Mouse (Mus musculus) right cerebral cortex, postnatal 4 days (tissue): ENCODE measurements at regions not wholly inside any gene's neighbourhood (a gene's known extent, or its start where the extent isn't known, plus 50 kb on each side); places are given as distances from the start of the nearest gene placed in this dataset.
"Not testable (repeated sequence)": the region's sequence is repeated elsewhere in the genome, so short reads cannot be mapped to it uniquely, and the experiment has no call there.

ENCODE experiments used
- DNase-seq: peaks from one replicate; pipeline ENCODE4 v3.0.0-alpha.2; 2022

DNA sequence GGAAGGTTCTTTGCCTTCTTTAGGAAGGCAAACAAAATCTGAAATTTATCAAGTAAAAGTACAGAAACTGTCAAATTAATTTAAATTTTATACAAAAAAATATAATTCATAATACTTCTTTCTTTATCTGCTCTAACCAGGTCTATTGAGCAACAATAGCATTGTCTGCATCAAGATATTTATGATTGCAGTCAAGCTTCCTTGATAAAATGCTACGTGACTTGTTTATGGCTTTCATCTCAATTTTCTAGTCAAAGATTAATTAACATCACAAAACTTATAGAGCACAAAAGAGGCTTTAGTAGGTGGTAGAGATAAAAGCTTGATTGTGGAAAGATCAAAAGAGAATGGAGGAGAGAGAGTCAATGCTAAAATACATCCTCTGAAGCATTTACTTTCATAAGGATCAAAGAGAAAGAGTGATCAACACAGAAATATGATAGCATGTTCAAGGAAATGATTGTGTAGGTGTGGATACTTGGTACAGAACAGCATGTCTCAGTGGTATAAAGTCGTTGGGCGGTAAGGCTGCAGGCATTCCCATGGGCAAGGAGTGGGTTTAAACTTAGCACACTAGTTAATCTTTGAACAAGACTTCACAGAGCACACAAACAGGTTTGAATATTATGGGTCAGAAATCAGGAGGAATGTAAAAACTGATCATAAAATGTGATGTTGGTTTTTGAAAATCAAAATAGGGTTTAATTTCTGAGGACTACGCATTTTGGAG, 164.3 kb upstream of the Speer4f2 start:
- no peak for DNase-seq

DNA sequence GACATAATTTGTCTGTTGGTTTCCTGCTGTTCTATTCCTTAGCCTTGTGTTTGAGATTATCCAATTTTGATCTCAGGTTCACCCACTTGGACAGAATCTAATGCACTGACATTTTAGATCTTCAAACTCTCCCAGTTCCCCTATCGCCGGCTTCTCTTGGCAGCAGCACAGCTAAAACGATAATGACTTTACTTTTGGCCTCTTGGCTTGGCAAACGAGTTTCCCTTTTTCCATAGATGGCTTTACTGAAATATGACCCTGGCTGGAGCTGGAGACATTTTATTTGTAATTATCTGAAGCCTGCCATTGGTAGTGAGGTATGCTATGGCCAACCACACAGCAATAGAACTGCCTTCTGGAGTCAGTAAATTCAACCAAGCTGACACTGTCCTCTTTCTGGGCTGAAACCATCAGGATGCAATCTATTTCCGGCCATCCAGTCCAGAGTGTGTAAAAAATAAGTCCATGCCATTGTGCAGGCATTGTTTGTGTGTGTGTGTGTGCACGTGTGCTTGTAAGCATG, 162.2 kb upstream of the Speer4f2 start:
- no peak for DNase-seq

DNA sequence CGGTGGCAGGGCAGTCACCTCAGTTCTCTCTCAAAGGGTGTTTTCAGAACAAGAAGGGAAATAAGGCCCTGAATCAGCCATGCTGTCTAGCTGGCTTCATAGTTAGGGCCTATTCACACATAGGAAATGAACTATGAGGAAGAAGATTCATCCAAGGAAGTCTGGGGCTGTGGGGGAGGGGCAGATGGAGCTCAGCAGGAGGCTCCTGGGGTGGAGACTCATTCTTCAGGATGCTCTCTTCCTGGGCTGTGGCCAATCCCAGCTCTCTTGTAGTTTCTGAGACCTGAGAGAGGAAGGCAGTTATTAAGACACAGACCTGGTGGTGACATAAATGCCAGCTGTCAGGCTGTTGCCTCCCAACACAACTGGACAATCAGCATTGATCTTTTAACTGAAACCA, 149.4 kb upstream of the Speer4f2 start:
- DNase-seq, result not testable (repeated sequence)

DNA sequence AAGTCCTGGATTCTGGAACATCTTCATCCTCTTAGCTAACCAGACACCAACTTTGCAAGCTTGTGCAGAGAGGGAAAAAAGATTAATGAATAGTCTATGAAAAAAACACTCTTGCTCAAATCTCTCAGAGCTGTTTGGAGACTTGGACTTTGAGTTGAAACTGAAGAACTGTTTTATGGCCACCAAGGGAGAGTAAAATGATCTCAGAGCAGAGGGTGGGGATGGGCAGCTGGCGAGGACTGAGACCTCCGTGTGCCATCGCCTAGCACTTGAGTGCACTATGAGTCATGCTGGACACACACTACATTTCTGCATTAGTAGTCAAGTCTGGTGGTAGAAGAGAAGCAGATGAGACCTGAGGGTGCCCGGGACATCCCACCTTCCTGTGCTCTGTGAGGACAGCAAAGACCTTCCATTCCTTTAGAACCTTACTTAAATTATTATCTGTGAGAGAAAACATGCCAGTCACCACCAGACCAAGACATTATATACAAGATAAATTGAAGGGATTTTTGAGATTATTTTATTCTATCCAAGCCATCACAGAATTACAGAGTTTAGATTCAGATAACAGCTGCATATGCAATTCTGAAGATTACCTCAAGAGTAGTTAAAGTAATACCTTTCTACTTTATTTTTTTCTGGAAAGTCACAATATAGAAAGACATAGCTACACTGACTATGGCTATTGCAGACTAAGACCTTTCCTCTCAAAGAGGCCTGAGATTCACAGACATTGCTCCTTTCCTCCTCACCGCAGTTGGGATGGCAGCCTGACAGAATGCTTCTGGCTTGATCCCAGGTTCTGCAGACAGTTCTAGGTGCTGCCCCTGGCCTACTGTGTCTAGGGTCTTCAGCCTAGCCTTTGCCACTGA, 125.0 kb upstream of the Speer4f2 start:
- DNase-seq, result no peak

DNA sequence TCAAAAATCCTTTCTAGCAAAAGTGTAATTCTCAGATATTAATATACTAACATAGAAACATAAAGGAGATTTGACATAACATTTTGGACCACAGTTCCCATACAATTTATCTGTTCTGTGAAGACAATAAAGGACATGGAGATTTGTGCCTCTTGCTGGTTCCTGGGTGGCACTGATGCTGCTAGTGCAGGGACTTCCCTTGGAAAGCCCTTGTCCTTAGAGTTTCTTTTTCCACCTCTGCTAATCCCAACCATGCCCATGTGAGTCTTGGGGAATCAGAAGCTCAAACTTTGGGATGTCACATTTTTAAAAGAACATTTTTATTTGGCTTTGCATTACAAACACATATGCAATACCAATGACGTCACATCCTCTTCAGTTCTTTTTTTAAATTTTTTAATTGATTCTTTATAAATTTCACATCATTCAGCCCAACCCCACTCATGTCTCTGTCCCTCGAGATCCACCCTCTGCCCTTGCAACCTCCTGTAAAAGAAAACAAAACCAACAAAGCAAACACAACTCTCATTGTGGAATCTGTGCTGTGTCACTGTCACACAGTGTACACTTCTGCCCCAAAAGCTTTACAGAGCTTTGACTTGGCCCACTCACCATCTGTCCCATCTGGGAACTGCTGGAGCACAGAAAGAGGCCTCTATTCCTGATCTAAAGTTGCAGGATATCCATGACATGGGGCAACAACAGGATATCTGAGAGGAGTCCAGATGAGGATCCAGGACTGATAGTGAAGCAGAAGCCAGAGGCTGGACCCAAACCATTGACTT, 112.2 kb upstream of the Speer4f2 start:
- no peak for DNase-seq

DNA sequence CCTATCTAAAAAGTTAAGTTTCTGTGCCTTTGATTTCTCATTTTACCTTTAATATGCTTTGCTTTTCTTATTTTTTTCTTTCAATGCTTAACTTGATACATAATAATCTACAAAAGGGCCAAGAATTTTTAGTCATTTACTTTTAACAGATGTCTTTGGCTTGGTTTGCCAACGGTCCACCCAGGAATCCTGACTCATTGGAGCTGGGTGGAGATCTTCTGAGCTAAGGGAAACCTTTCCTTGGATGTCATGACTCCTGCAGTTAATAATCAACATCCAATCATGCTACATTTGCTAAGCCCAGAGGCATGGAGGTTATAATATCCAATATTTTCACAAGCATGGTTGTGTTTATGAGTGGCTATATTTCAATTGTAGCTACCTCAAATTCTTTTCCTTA, 110.9 kb upstream of the Speer4f2 start:
- DNase-seq, result no peak

DNA sequence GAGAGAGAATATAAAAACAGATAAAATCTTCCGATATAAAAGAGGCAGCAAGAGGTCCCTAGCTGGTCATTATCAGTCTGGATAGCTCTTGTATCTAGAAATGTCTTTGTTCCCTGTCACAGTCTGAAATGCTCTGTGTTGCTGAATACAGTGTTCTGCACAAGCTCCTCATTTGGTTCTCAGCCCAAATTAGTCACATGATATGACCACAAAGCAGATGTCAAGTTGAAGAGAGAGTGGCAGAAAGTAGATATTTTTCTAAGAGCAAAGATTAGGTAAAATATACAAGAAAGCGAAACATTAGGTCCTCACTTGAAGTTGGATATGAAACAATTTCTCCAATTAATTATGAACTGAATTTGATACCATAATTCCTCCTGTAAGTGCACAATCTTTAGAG, 101.8 kb upstream of the Speer4f2 start:
- DNase-seq, result no peak

DNA sequence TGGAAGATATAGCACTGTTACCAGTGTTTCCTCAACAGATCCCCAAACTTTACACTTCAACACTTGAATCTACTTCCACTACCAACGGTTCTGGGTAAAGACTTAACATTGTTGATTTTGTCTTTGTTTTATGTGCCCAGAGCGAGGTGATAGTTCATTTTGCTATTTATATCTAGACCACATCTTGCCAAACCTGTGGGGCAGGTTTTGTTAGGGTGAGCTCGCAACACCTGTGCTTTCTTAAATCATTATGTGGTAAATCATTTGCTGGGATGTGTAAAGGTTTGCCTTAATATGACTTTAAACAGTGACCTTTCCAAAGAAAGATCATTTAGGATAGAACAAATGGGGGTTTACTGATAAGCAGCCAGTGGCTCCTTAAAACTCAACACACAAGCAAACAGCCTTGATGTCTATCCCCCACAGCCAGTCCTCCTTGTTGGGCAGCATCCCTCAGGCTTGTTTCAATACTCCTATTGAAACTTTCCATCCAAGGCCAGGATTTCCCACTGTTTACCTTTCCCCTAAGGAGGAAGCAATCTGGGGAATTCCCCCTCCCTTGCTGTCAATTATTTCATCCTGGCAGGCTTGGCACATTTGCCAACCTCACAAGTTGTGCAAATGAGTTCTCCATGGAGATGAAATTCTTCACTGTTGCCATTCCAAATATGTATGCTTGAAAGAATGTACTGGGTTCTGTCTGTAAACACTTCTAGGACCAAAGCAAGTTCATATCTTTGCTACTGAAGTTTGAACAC, 101.1 kb upstream of the Speer4f2 start:
- no peak for DNase-seq

DNA sequence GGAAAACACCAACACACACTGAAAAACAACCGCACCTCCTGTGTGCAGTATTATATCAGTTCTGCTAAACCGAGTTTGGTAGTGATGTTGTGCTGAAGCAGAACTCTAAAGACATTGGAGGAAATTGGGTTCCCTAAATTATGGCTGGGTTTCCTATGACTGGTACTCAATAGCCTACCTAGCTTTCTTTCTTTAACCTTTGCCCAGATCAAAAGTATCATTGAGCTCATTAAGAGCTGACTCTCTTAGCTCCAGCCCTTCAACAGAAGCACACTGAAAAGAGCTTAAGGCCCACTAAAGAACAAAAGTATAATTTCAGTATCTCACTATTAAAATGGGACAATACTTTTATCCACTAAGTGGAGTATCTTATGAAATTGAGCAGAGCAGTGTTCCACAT, 97.6 kb upstream of the Speer4f2 start:
- DNase-seq, result no peak

DNA sequence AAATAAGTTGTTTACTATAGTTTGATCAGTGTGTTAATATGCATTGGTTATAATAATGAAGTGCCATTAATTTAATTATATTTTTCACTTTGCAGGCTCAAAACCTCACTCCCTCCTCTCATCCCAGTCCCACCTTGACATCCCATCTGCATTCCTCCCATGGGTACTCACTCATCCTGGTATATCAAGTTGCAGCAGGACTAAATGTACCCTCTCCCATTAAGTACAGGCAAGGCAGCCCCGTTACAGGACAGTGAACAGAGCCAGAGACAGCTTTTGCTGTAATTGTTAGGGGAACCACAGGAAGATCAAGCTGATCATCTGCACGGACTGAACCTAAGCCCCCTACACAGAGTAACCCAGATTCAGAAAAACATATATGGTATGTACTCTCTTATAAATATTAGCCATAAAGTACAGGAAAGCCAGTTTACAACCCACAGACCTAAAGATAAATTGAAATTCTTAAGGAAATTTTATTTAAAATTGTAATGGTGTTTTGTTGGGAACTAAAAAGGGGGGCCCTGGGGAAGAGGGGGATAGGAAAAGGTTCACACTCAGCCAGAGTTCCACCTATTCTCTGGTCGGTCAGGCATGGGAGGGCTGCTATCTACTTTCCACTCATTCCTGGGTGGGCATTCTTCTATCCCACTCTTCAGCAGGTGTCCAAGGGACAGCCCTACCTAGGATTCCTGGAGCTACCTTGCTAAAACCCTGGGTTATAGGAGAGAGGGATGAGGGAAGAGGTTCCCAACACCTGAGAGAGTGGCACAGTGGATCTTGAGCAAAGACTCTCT, 96.0 kb upstream of the Speer4f2 start:
- no peak for DNase-seq

DNA sequence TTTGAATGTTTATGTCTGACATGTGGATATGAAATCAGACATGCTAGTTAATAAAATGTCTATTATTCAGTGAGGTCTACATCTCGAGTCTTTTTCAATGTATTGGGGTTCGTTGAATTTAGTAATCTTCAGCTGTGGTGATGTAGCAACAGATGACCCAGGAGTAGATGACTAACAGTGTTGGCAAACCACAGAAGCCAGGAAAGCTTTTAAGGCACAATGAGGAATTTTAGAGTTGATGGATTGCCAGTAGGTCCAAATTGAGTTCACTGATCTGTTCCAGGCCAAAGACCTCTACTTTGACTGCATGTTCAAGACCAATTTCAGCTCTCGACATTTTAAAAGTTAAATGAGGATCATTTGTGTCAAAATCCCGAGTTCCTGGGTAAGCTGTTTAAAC, 92.8 kb upstream of the Speer4f2 start:
- no peak for DNase-seq

DNA sequence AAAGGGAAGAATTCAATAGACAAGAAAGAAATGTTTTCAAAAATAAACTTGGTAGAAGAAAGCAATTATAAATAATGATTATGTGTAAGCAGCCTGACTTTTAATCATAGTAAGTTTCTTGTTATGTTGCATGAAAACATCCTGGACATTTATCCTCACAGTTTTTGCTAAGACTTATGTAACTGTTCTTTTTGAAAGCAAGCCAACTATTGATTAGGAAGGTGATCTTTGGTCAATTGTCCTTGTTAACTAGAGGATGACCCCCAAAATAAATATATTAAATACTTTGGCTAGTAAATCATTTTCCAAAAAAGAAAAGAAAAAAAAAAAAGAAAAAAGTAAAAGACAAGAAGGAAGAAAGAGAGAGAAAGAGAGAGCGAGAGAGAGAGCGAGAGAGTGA, 92.0 kb upstream of the Speer4f2 start:
- no peak for DNase-seq

DNA sequence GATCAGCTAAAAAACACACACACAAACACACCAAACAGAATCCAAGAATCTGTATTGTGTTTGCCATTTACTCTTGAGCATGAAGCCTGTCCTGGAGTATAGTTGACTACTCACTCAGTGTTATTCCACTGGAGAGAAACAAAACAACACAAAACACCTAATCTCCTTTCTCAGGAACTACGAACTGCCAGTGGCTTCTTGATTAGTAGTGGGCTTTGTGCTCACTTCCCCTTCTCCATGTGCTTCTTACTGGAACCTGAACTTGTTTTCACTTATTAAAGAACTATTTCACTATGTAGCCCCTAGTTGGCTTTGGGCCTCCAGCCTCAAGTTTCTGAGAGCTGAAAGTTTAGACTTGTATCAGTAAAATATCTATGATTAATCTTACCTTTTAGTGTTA, 84.0 kb upstream of the Speer4f2 start:
- DNase-seq, result no peak

DNA sequence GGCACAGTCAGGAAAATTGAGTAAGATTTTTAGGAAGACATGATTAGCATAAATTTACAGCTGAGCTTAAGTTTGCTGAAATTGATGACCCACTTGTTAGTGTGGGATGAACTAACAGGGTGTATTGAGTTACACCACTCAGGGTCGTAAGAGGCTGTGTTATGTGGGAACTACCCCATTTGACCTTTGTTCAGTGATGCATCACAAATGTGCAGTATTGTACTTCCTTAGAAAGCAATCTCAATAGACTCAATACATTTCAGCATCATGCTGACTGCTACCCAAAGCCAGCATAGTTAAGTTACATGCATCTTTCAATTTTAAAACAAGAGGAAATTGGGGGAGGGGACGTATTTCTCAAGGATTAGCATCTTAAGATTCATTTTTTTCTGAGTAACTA, 80.4 kb upstream of the Speer4f2 start:
- DNase-seq, result no peak

DNA sequence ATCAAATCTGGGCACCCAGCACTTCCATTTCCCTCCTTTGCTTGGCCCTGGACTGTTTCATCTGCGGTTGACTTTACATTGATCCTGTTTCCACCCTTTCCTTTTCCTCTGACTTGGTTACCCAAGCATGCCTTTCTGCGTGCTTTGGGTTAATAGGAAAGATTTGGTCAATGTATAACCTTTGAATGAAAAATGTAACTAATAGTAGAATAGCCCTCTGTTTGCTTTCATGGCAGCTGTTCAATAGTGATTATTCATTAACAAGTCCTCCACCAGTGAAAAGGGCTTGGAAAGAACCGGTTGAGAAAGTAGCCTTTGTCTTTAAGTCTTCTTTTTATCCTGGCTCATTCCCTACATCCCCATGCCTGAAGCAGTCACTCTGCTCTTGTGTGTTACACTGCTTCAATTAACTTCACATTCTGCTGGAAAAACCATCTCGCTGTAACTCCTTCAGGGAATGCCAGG, 76.4 kb upstream of the Speer4f2 start:
- no peak for DNase-seq

DNA sequence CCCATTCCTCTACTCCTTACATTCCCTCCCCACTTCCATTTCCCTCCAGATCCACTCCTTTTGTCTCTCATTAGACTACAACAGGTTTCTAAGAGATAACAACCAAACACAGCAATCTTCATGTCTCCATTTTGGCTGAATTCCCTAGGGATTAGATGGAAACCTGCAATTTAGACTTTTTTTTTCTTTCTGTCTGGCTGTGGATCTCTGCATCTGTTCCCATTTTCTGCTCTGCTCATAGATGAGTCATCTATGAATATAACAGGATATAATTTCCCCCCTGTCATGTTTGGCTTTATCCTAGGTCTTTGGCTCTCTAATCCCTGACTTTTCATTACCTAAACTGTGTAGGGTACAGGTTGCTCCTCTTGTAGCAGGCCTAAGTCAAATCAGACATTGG, 73.1 kb upstream of the Speer4f2 start:
- DNase-seq, result no peak

DNA sequence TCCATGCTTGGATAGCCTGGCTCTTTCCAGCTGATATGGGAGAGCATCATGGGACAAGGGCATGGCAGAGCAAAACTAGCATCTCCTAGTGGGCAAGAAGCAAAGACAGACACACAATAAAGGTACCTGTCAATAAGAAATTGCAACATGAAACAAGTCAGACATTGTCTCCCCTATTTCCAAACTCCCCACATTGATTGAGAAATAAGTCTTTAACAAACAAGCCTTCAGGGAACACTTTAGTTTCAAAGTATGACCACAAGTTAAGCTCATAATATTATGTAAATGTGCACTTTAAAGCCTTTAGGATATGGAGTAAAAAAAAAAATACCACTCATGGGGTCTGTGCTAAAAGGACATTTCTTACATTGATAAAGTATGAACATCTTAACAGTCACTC, 51.5 kb upstream of the Speer4f2 start:
- no peak for DNase-seq
